Mouse (Mus musculus): Measurements from ENCODE around the gene Sdk1. TPM values are rescaled to one million over a fixed set of nuclear protein-coding genes. Genes with fewer than 3 reads are reported as not detected.

Sdk1 gene
- total and polyA plus RNA-seq, 3 experiments: not detected

GRCm38 (mm10) chr5:142061781-142062180 is 820.5 kb downstream of the Sdk1 start:
- no peak overlapping the region for H3K4me3 ChIP-seq (ENCODE audit: control insufficient read depth in 1 of 2, insufficient read depth in 1 of 2, low read depth in 2 of 2, low read length in 2 of 2)
- H3K27ac ChIP-seq (ENCODE audit: control insufficient read depth, low read depth, low read length): no peak overlapping the region
- H3K36me3 ChIP-seq (ENCODE audit: control insufficient read depth in 1 of 2, insufficient read depth in 2 of 2, low read length in 2 of 2): no peaks in the 10 kb centered on the region
- no peaks in the 10 kb centered on the region for H3K4me1 ChIP-seq (ENCODE audit: control insufficient read depth in 1 of 2, insufficient read depth in 2 of 2, low read length in 2 of 2)
- H3K79me2 ChIP-seq (ENCODE audit: control insufficient read depth, insufficient read depth, low read length, poor library complexity): no peaks in the 10 kb centered on the region
- no peaks in the 10 kb centered on the region for H3K9me3 ChIP-seq (replicated peaks; ENCODE audit: insufficient read depth, low read length)
- no peak for DNase-seq (ENCODE audit: low read depth, low spot score)
- no peak for TF ChIP-seq TBP (IDR thresholded peaks at IDR 0.05; ENCODE audit: low read depth, low read length)
- no peak for TF ChIP-seq ZKSCAN1 (IDR thresholded peaks at IDR 0.05; ENCODE audit: low read depth, low read length)
- no peak for TF ChIP-seq SMC3 (IDR thresholded peaks at IDR 0.05; ENCODE audit: low read depth, low read length)
- no peaks in the 10 kb centered on the region for H3K27me3 ChIP-seq (ENCODE audit: control insufficient read depth in 1 of 2, insufficient read depth in 2 of 2, low read length in 2 of 2)
- H3K9ac ChIP-seq (ENCODE audit: control insufficient read depth, low read depth, low read length, poor library complexity, severe bottlenecking): no peak overlapping the region

GRCm38 (mm10) chr5:142071322-142071721 is 830.0 kb downstream of the Sdk1 start:
- Histone ChIP-seq H3K27ac (ENCODE audit: control insufficient read depth, low read depth, low read length) (no peak overlapping the region), H3K9ac (ENCODE audit: control insufficient read depth, low read depth, low read length, poor library complexity, severe bottlenecking) (no peak overlapping the region), H3K9me3 (replicated peaks; ENCODE audit: insufficient read depth, low read length) (no peaks in the 10 kb centered on the region), H3K4me3 (ENCODE audit: control insufficient read depth in 1 of 2, insufficient read depth in 1 of 2, low read depth in 2 of 2, low read length in 2 of 2) (no peak overlapping the region), H3K36me3 (ENCODE audit: control insufficient read depth in 1 of 2, insufficient read depth in 2 of 2, low read length in 2 of 2) (no peaks in the 10 kb centered on the region), H3K79me2 (ENCODE audit: control insufficient read depth, insufficient read depth, low read length, poor library complexity) (no peaks in the 10 kb centered on the region), H3K27me3 (ENCODE audit: control insufficient read depth in 1 of 2, insufficient read depth in 2 of 2, low read length in 2 of 2) (no peaks in the 10 kb centered on the region), H3K4me1 (ENCODE audit: control insufficient read depth in 1 of 2, insufficient read depth in 2 of 2, low read length in 2 of 2) (no peaks in the 10 kb centered on the region)
- DNase-seq (ENCODE audit: low read depth, low spot score): no peak
- TF ChIP-seq MYC (IDR thresholded peaks at IDR 0.05; ENCODE audit: low read depth, low read length) (no peak), MAZ (IDR thresholded peaks at IDR 0.05; ENCODE audit: low read depth, low read length) (no peak), ELF1 (IDR thresholded peaks at IDR 0.05; ENCODE audit: low read depth, low read length) (no peak), GATA1 (IDR thresholded peaks at IDR 0.05; ENCODE audit: low read depth, low read length) (no peak), BHLHE40 (IDR thresholded peaks at IDR 0.05; ENCODE audit: borderline replicate concordance, low read depth, low read length) (no peak), CHD1 (IDR thresholded peaks at IDR 0.05; ENCODE audit: low read depth, low read length) (no peak), MEF2A (IDR thresholded peaks at IDR 0.05; ENCODE audit: extremely low read depth, insufficient replicate concordance, low read depth, low read length, poor library complexity, severe bottlenecking) (no peak), CHD2 (IDR thresholded peaks at IDR 0.05; ENCODE audit: low read length) (no peak), MAFK (IDR thresholded peaks at IDR 0.05; ENCODE audit: borderline replicate concordance, low read depth, low read length) (no peak), MYB (IDR thresholded peaks at IDR 0.05; ENCODE audit: low read depth, low read length) (no peak), MAX (IDR thresholded peaks at IDR 0.05; ENCODE audit: low read length) (no peak), RAD21 (IDR thresholded peaks at IDR 0.05; ENCODE audit: low read depth, low read length) (no peak), ETS1 (IDR thresholded peaks at IDR 0.05; ENCODE audit: low read depth, low read length) (no peak), SIN3A (IDR thresholded peaks at IDR 0.05; ENCODE audit: low read length) (no peak), TBP (IDR thresholded peaks at IDR 0.05; ENCODE audit: low read depth, low read length) (no peak), ZNF384 (IDR thresholded peaks at IDR 0.05; ENCODE audit: low read depth, low read length) (no peak)

Measured in MEL (cell line).